Mouse (Mus musculus): Measurements from ENCODE around the gene Sept11.
A peak's percentile ranks its signal among the peaks of the same experiment; 100 is the strongest.

Gene Sept11

GRCm38 (mm10) chr5:93092857-93093622 is at the start of gene Sept11:
Sept11 (plus strand) TSS chr5:93093437.
- DNase-seq = peak; percentile 94 to 95

- DNase-seq = peak; percentile 48 to 49
Measured at GRCm38 (mm10) chr5:93043688-93044583, 49.3 kb upstream of the Sept11 start.

GRCm38 (mm10) chr5:93044584-93045370 is 48.5 kb upstream of the Sept11 start, which contains the start of gene Sowahb:
Sowahb (minus strand) TSS chr5:93045022.
- peak; percentile 88 to 91 for DNase-seq

DNA sequence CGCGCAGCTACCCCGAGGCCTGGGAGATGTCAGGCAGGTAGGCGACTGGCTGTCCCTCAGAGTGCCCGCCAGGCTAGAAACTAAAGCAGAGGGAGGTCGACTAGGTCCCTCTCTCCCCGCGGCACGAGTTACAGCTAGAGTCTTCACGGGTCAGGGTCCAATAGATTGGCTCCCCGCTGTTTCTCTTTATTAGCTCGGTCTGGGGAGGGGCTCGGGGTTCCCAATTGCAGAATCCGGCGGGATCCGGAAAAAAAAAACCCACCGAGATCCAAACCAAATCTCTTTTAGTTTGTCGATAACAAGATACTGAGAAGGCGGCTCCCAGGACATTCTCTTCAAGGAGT is 47.9 kb upstream of the Sept11 start:
- peak in 1 of 2 experiments; percentile 35 for DNase-seq

DNA sequence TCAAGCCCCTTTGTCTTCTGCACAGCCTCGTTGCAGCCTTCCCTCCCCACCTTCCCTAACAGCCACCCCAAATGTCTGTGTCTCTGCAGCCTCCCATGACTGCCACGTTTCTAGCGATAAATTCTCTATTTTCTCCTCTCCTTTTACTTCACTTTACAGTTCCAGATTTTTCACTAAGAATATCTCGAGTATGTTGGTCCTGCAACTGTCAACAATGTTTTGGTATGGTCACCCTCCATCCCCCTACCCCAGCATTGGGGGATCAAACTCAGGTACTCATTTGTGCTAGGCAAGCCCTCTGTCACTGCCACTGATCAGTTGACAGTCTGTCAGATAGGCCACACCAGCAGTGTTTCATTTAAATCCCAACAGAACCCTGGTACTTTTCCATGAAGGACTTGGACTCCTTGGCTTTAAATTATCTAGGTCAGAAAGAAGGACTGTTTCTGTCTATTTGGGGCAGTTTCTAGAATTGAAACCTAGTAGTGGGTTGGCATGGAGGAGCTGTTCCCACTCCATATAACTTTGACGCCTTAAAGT is 46.9 kb upstream of the Sept11 start:
- DNase-seq = peak in 1 of 2 experiments; percentile 49

DNA sequence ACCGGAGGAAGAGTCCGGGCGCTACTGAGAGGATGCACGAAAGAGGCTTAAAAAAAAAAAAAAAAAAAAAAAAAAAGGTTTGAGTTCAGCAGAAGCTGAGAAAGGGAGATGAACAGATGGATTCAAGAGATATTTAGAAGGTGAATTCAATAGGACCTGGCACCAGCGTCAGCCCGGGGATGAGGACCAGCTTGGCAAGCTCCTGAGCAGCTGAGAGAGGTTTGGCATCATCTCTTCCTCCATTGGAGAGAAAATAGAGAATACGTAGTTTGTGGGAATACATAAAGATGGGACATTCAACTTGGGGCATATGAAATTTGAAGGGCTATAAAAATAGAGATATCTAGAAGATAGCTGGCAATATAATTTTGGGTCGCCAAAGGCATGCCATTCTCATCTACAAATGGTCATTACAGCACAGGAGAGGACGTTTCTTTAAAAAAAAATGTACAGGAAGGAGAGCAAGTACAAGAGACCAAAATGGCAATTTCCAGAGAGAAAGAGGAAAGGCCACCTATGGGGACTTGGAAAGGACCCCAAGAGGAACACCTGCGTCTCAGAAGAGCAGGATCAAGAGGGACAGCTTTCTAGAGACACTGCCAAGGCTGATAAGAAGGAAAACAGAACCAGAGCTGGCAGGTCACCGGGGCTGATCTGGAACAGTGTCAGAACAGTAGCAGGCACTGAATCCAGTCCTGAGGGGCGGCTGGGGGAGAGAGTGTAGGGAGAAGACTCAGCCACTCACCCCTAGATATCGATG is 44.6 kb upstream of the Sept11 start:
- DNase-seq = peak; percentile 81 to 89

DNA sequence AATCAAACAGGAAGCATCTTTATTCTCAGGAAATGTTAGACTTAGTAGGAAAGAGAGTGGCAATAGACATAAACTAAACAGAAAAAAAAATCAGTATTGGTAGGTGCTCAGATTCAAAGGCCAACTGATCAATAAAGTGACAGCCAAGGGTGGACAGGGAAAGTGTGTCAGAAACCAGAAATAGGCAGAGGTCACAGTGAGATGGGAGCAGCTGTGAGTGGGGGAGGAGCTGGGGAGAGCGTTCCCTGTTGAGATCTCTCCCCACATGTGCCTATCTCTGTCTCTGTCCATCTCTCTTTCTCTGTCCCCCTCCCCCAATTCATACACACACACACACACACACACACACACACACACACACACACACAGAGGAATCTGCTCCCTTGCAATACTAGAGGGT is 43.3 kb upstream of the Sept11 start:
- DNase-seq = no peak

DNA sequence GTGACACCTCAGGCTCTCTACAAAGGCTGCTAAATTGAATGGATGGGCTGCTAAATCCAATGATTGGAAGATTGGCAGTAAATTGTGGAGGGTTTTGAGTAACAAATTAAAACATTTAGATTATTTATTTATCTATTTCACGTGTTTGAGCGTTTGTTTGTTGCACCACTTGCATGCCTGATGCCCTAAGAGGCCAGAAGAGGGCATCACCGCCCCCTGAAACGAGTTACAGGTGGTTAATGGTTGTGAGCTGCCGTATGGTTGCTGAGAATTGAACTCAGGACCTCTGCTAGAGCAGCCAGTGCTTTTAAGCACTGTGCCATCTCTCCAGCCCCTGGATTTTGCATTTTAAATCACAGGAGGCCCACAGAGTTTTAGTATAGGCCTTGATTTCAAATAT is 42.2 kb upstream of the Sept11 start:
- peak in 1 of 2 experiments; percentile 11 for DNase-seq

DNA sequence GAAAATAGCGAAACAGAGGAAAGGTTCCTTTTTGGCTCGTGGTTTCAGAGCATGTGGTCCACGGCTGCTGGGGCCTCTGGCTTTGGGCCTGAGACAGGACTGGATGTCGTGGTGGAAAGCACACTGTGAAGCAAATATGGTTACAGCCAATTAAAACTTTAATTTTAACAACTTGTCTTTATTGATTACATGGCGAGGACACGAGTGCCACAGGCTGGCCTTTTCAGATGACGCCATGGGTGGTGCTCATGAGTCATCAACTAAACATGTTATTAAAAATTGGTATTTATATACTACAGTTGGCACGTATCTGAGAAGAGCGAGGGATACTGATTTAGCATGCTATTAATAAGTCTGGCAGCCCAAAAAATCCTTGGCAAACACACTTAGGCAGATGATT is 41.3 kb upstream of the Sept11 start:
- DNase-seq = peak; percentile 66 to 75

DNA sequence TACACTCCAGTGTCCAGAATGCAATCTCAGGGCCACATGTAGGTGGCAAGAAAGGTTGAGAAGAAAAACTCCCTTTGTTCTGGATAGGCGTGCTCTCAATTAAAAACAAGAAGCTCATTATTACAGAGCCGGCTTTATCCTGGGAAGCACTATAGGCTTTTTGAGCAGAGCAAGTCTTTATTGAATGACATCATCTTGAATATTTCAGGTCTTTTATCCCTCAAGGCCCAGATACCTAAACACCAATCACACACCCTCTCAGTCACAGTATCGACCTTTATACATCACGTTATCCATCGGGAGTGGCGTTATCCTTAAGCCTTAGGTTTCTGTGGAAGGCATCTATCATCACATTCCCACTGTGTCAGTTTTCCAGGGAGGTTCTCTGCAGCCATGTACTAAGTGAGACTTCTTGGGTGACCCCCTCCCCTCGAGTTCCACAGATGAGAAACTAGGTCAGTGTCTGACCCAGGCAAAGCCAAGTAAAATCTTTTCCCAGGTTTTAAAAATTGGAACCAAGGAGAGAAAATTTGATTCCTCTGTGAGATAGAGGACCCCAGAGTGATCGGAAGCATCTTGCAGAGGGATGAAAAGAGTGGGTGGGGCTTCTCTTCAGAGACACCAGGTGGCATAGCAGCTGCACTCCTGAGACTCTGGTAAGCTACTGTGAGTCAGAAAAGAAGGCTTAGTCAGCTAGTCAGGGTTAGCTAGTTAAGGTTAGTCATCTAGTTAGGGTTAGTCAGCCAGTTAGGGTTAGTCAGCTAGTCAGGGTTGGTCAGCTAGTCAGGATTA is 39.4 kb upstream of the Sept11 start:
- no peak for DNase-seq

DNA sequence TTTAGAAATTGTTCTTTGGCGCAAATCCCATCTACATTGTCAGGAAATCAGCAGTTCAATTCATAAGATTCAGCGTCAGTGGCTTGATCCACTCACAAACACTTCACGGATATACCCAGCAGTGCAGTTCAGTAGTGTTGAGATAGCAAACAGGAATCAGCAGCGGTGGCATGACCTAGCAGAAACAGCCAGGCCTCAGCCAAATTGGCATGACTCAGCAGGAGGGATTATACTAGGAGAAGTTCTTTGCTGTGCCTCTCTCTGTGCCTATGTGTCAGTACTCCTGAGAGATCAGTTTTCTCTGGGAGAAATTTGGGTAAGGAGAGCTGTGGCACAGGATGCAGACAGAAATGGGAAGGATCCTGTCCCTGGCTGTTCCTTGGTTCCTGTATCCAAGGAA is 32.4 kb upstream of the Sept11 start:
- DNase-seq = no peak

DNA sequence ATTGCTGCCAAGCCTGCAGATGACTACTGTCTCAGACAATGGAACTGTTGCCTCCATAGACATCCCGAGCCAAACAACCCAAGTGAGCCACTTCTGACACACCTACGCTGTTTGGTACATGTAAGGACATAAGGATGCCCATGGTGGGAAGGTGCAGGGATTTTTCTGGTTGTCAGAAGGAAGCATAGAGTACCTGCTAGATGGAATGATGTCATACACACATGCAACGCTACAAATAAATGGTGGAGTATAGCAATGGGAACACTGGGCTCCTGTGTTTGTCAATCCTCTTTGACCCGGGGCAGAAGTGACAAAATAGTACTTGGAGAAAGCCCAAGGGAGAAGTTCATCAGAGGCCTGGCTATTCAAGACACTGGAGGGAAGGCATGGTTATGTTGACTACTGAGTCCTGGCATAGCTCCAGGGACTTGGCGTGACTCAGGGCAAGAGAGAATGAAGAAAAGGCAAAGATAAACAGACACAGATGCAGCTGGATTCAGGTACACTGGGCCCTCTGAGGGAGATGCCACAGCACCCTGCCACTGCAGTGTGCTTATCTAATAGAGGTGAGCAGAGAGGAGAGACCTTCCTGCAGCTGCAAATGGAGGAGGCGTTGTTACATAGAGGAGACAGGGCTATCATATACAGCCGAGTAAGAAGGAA is 15.4 kb upstream of the Sept11 start:
- no peak for DNase-seq

GRCm38 (mm10) chr5:93079596-93079995 is 13.6 kb upstream of the Sept11 start:
- DNase-seq = no peak

DNA sequence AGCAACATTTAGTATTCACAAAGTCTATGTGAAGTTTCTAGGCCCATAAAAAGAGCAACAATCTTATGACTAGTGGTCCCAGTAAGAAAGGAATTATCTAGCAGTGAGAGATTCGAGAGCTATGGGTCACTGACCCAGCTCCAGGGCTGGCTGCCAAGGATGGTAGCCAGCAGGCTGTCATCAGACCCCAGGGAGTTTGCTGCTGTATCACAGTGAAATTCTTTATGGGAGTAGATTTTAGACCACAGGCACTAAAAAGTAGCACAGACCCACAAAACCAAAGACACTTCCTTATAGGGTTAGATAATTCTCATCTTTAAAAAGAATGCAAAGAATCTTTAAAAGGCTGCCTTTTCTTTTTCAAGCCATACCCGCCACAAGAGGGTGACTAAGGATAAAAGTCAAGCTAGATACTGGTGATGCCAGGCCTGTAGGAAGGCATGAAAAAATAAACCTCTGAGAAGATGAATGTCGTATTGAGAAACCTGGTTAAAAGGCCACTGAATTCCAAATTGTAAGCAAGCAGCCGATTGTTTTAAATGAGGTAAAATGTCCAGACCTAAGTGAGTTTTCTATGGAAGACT is 8.1 kb upstream of the Sept11 start:
- DNase-seq = peak in 1 of 2 experiments; percentile 33

- DNase-seq = no peak
Measured at GRCm38 (mm10) chr5:93085900-93086299, 7.3 kb upstream of the Sept11 start.

GRCm38 (mm10) chr5:93091266-93091665 is 2.0 kb upstream of the Sept11 start:
- no peak for DNase-seq

- peak in 1 of 2 experiments; percentile 35 for DNase-seq
Measured at GRCm38 (mm10) chr5:93092147-93092781, 973 bp upstream of the Sept11 start.

DNA sequence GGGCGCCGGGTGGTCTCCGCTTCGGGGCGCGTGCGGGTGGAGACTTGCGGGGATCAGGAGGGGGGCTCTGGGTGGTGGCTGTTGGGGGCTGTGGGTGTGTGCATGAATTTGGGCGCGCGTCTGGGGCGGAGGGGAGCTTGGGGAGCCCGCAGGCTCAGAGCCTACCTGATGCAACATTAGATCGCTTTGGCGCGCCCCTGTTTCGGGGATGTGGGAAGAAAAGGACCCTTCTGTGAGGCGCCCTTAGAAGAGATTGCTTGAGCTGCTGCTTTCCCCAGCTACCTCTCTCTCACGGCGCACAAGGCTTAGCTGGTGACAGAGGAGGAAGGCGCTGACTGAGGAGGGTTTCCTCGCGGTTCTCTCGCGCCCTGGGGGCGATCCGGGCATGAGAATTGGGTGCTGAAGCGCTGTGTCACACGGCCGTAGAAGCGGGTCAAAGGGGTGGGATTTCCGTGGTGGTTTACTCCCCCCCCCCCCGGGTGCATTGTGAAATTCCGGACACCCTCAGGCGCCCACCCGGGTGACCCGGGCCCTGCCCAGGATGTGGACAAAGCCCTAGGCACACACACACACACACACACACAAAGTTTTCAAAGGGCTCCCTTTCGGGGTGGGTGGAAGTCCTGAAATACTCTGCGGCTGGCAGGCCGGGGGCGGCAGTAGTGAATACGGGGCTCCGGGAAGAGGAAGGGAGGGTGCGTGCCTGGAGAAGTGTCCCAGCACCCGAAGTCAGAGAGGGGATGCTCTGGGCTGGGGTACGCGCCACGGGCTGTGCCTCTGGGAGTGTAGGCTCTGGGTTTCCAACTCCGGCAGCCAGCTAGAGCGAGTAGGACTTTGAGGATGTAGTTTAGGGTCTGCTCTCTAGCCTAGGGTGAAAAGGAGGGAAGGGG is 646 bp downstream of the Sept11 start:
- DNase-seq = peak in 1 of 2 experiments; percentile 29

Measured in cerebellum, postnatal 36 days (tissue).